Mouse (Mus musculus) midbrain, embryonic 16.5 days (tissue): ENCODE results near the gene Erg28. TPM values are rescaled to one million over a fixed set of nuclear protein-coding genes. Genes with fewer than 3 reads are reported as not detected.

Experiments used
- ATAC-seq: fragments of 200-750 bp; cut with Nextera tagmentation; 2 replicates; pipeline ENCODE4 v1.8.0; 2017; ENCODE audit warnings: moderate TSS enrichment
- H3K27ac ChIP-seq: fragments of 300-500 bp; sonication (generic); 2 replicates; pipeline ENCODE4 v1.5.1; 2014; ENCODE audit warnings: mild to moderate bottlenecking, low read length, mixed read lengths
- H3K27me3 ChIP-seq: fragments of 300-500 bp; sonication (generic); 2 replicates; pipeline ENCODE4 v1.6.1; 2014; ENCODE audit warnings: low read depth, low read length, mixed read lengths; ENCODE audit not compliant: control insufficient read depth, insufficient read depth
- H3K36me3 ChIP-seq: fragments of 300-500 bp; sonication (generic); 2 replicates; pipeline ENCODE4 v1.6.1; 2014; ENCODE audit warnings: mild to moderate bottlenecking, low read length, moderate library complexity, mixed read lengths; ENCODE audit not compliant: control insufficient read depth, insufficient read depth
- H3K4me1 ChIP-seq: fragments of 300-500 bp; sonication (generic); 2 replicates; pipeline ENCODE4 v1.6.1; 2014; ENCODE audit warnings: mild to moderate bottlenecking, low read length, mixed read lengths; ENCODE audit not compliant: control insufficient read depth, insufficient read depth
- H3K4me2 ChIP-seq: fragments of 300-500 bp; sonication (generic); 2 replicates; pipeline ENCODE4 v1.6.1; 2014; ENCODE audit warnings: mild to moderate bottlenecking, low read length, mixed read lengths
- H3K4me3 ChIP-seq: fragments of 300-500 bp; sonication (generic); 2 replicates; pipeline ENCODE4 v1.5.1; 2014; ENCODE audit warnings: low read depth, mild to moderate bottlenecking, low read length, moderate library complexity, mixed read lengths
- H3K9ac ChIP-seq: fragments of 300-500 bp; sonication (generic); 2 replicates; pipeline ENCODE4 v1.6.1; 2014; ENCODE audit warnings: low read depth, low read length, mixed read lengths
- H3K9me3 ChIP-seq: fragments of 300-500 bp; sonication (generic); replicated peaks from 2 replicates; pipeline ENCODE4 v1.6.1; 2014; ENCODE audit warnings: mild to moderate bottlenecking, low read length, mixed read lengths; ENCODE audit not compliant: control insufficient read depth, poor library complexity, severe bottlenecking
- WGBS: fragments of 180-500 bp; shearing (Covaris S2); extraction: QIAGEN DNeasy Blood & Tissue Kit; methylation state at CpG from one replicate; pipeline ENCODE4 v1.1.7; 2014; 5-methylcytosine and 5-hydroxymethylcytosine counted together
- polyA plus RNA-seq: library from polyadenylated mRNA; unstranded; fragments of >200 nt; fragmentation: Nextera tagmentation; extraction: Ambion mirVana; gene quantifications from 2 replicates; pipeline ENCODE4 v1.2.1, GENCODE M21; 2015

Gene Erg28
- polyA plus RNA-seq, 1 experiment from 2014 or later, result 117 TPM

DNA sequence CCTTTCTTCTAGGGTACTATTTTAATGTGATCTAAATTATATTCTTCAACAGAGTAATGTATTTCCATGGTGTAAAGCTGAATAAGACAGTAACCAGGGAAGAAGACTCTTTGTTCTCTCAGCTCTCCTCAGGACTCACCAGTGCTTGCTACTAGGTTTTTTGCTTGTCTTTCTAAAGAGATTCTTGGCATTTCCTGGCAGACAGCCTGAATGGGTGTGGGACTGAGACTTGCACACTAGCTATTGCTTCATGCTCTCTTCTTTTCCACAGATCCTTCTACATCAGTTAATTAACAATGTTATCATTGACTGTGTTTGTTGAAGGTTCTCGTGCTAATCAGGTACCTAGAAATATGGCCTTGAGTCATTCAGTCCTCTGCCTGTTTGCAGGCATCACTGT, 29.9 kb upstream of the Erg28 start:
- no peak for ATAC-seq
- no peak overlapping the region for H3K27ac ChIP-seq
- H3K9ac ChIP-seq, result no peak overlapping the region
- H3K4me1 ChIP-seq, result no peaks in the 10 kb centered on the region
- H3K36me3 ChIP-seq, result peaks cover 4% of the 10 kb centered on the region
- no peak overlapping the region for H3K4me2 ChIP-seq
- 88% methylated on average over 1 of the region's 1 CpGs for WGBS
- H3K9me3 ChIP-seq, result no peaks in the 10 kb centered on the region
- H3K4me3 ChIP-seq, result no peak overlapping the region
- no peaks in the 10 kb centered on the region for H3K27me3 ChIP-seq

DNA sequence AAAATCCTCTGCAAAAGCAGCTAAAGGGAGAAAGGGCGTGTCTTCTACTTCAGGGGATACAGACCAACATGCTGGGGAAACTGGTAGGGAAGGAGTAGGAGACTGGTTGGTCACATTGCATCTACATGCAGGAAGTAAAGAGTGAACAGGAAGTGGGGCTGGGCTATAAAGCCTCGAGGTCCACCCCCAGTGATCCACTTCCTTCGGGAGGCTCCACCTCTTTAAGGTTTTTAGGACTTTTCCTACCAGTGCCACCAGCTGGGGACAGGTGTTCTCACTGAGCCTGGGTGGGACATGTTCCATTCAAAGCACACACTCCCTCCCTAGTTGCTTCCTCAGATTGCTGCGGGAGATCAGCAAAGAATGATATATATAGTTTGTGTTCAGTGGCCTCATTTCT, 29.5 kb upstream of the Erg28 start:
- Histone ChIP-seq H3K4me3 (no peak overlapping the region), H3K36me3 (peaks cover 6% of the 10 kb centered on the region), H3K27me3 (no peaks in the 10 kb centered on the region), H3K9ac (no peak overlapping the region), H3K9me3 (no peaks in the 10 kb centered on the region), H3K4me1 (no peaks in the 10 kb centered on the region), H3K4me2 (no peak overlapping the region), H3K27ac (no peak overlapping the region)
- 90% methylated on average over 4 of the region's 4 CpGs for WGBS
- no peak for ATAC-seq

DNA sequence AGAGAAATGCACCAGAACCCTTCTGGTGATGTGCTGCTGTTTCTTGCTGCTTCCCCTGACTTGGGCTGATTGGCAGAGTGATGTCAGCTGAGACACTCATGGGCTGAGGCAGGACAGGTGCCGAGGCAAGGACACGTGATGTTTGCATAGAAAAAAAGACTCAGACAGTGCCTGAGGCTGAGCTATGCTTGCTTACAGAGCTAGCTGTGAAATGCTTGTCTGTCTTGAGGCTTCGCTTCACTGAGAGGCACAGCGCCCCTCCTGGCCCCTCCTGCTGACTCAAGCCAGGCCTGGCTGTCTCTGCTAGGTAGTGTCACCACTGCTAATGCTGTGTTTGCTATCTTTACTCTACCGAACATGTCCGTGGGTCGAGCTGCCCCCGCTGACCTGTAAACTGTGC, 26.3 kb upstream of the Erg28 start:
- no peaks in the 10 kb centered on the region for H3K4me1 ChIP-seq
- H3K9me3 ChIP-seq, result no peaks in the 10 kb centered on the region
- no peak for ATAC-seq
- no peak overlapping the region for H3K4me2 ChIP-seq
- no peak overlapping the region for H3K4me3 ChIP-seq
- 89% methylated on average over 8 of the region's 8 CpGs for WGBS
- H3K36me3 ChIP-seq, result peaks cover 6% of the 10 kb centered on the region
- no peak overlapping the region for H3K27ac ChIP-seq
- no peak overlapping the region for H3K9ac ChIP-seq
- no peaks in the 10 kb centered on the region for H3K27me3 ChIP-seq

GRCm38 (mm10) chr12:85848164-85848958, 24.0 kb upstream of the Erg28 start:
- no peaks in the 10 kb centered on the region for H3K9me3 ChIP-seq
- no peak overlapping the region for H3K27ac ChIP-seq
- H3K9ac ChIP-seq, result no peak overlapping the region
- no peak overlapping the region for H3K4me3 ChIP-seq
- H3K4me1 ChIP-seq, result no peaks in the 10 kb centered on the region
- H3K4me2 ChIP-seq, result no peak overlapping the region
- no peaks in the 10 kb centered on the region for H3K27me3 ChIP-seq
- peaks cover 10% of the 10 kb centered on the region for H3K36me3 ChIP-seq
- WGBS, result 85% methylated on average over 7 of the region's 7 CpGs
- ATAC-seq, result peak; percentile 48; the same call in 1 of the 2 replicates

DNA sequence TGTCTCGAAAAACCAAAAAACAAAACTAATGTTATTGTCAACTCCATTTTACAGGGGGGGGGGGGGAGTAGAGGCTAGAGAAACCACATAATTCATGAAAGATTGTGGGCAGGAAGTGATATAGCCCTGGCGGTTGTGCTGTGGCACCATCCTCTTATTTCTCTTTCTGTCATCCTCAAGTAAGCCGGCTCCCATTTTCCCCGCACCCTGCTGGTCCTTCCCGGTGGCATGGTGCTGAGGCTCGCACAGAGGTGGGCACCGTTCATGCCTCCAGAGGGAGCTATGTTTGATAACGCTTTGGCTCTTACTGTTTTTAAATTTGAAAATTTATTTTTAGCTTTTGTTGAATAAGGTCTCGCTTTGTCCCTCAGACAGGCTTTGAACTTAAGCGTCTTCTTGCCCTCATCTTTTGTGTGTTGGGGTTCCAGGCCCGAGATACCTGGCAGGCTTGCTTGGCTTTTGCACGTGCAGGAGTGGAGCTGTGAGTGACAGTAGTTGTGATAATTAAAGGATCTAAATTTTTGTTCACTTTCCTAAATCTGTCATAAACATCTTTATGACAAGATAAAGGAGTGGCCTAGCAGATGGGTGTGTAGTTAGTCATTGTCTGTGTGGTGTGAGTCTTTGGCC, 15.1 kb upstream of the Erg28 start:
- no peak overlapping the region for H3K9ac ChIP-seq
- H3K4me2 ChIP-seq, result no peak overlapping the region
- H3K4me3 ChIP-seq, result no peak overlapping the region
- no peak overlapping the region for H3K27ac ChIP-seq
- no peak for ATAC-seq
- H3K4me1 ChIP-seq, result no peaks in the 10 kb centered on the region
- WGBS, result 92% methylated on average over 12 of the region's 12 CpGs
- H3K27me3 ChIP-seq, result no peaks in the 10 kb centered on the region
- H3K9me3 ChIP-seq, result no peaks in the 10 kb centered on the region
- H3K36me3 ChIP-seq, result peaks cover 7% of the 10 kb centered on the region; the same call in 1 of the 2 replicates

GRCm38 (mm10) chr12:85837765-85838164, 13.4 kb upstream of the Erg28 start:
- WGBS, result 94% methylated on average over 2 of the region's 2 CpGs
- no peak for ATAC-seq
- no peaks in the 10 kb centered on the region for H3K9me3 ChIP-seq

GRCm38 (mm10) chr12:85834543-85834942, 10.2 kb upstream of the Erg28 start:
- Histone ChIP-seq H3K9me3 (no peaks in the 10 kb centered on the region), H3K27me3 (no peaks in the 10 kb centered on the region), H3K9ac (no peak overlapping the region), H3K36me3 (peaks cover 4% of the 10 kb centered on the region), H3K4me2 (no peak overlapping the region), H3K4me1 (no peaks in the 10 kb centered on the region), H3K4me3 (no peak overlapping the region), H3K27ac (no peak overlapping the region)
- WGBS, result 73% methylated on average over 2 of the region's 2 CpGs
- no peak for ATAC-seq

More at GRCm38 (mm10) chr12:85837765-85838164, 13.4 kb upstream of the Erg28 start:
- Histone ChIP-seq H3K4me1 (no peaks in the 10 kb centered on the region), H3K27ac (no peak overlapping the region), H3K4me3 (no peak overlapping the region), H3K4me2 (no peak overlapping the region), H3K36me3 (peaks cover 7% of the 10 kb centered on the region), H3K27me3 (no peaks in the 10 kb centered on the region), H3K9ac (no peak overlapping the region)

GRCm38 (mm10) chr12:85830691-85831090, 6.3 kb upstream of the Erg28 start:
- no peaks in the 10 kb centered on the region for H3K27me3 ChIP-seq
- peaks cover 6% of the 10 kb centered on the region for H3K36me3 ChIP-seq
- H3K9me3 ChIP-seq, result no peaks in the 10 kb centered on the region
- H3K4me3 ChIP-seq, result no peak overlapping the region
- 79% methylated on average over 3 of the region's 3 CpGs for WGBS
- peaks cover 4% of the 10 kb centered on the region for H3K4me1 ChIP-seq
- no peak for ATAC-seq
- H3K9ac ChIP-seq, result no peak overlapping the region
- no peak overlapping the region for H3K4me2 ChIP-seq
- no peak overlapping the region for H3K27ac ChIP-seq

DNA sequence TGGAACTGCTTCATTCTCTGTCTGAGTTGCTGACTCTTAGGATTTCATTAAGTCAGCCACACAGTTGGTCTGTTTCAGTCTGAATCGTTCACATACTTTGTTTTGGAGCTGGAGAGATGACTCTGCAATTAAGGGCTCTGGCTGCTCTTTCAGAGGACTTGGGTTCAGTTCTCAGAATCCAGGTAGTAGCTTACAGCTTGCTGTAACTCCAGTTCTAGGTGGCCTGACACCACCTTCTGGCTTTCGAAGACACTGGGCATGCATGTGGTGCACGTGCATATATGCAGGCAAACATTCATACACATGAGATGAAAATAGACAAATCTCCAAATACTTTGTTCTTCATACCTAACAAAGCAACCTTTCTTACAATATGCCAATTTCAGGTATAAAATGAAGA, 5.5 kb upstream of the Erg28 start:
- no peak overlapping the region for H3K9ac ChIP-seq
- no peak overlapping the region for H3K4me3 ChIP-seq
- no peaks in the 10 kb centered on the region for H3K9me3 ChIP-seq
- H3K36me3 ChIP-seq, result peaks cover 6% of the 10 kb centered on the region
- H3K4me2 ChIP-seq, result no peak overlapping the region
- WGBS, result 86% methylated on average over 3 of the region's 3 CpGs
- H3K27me3 ChIP-seq, result no peaks in the 10 kb centered on the region
- peaks cover 8% of the 10 kb centered on the region for H3K4me1 ChIP-seq
- no peak overlapping the region for H3K27ac ChIP-seq
- no peak for ATAC-seq
